Mouse (Mus musculus): ENCODE data around the gene Tet2. TPM values are rescaled to one million over a fixed set of nuclear protein-coding genes. Genes with fewer than 3 reads are reported as not detected.
"Not testable (repeated sequence)": the region's sequence is repeated elsewhere in the genome, so short reads cannot be mapped to it uniquely, and the experiment has no call there.

Tet2 gene
- polyA plus RNA-seq, 1 experiment from 2014 or later = 15.8 TPM

GRCm38 (mm10) chr3:133544131-133544550, 798 bp downstream of the Tet2 start:
- H3K9ac ChIP-seq = peak overlapping the region; percentile 74
- peaks cover 12% of the 10 kb centered on the region; the same call in 1 of the 2 replicates for H3K4me1 ChIP-seq
- H3K4me2 ChIP-seq = peak overlapping the region; percentile 67
- no peaks in the 10 kb centered on the region for H3K27me3 ChIP-seq
- peak overlapping the region; percentile 79 for H3K4me3 ChIP-seq
- 0% methylated on average over 52 of the region's 52 CpGs for WGBS
- H3K36me3 ChIP-seq = no peaks in the 10 kb centered on the region
- no peaks in the 10 kb centered on the region for H3K9me3 ChIP-seq
- peak overlapping the region; percentile 98 for H3K27ac ChIP-seq
- ATAC-seq (ENCODE audit: insufficient number of reproducible peaks, low FRiP score, low TSS enrichment, low read depth) = peak; percentile 91

GRCm38 (mm10) chr3:133543101-133544020, 1.6 kb downstream of the Tet2 start:
- peak overlapping the region; percentile 79 for H3K4me3 ChIP-seq
- peak overlapping the region; percentile 67 for H3K4me2 ChIP-seq
- H3K9ac ChIP-seq = peak overlapping the region; percentile 74
- peak overlapping the region; percentile 98 for H3K27ac ChIP-seq
- peaks cover 12% of the 10 kb centered on the region; the same call in 1 of the 2 replicates for H3K4me1 ChIP-seq
- no peaks in the 10 kb centered on the region for H3K27me3 ChIP-seq
- no peaks in the 10 kb centered on the region for H3K9me3 ChIP-seq
- no peak for ATAC-seq (ENCODE audit: insufficient number of reproducible peaks, low FRiP score, low TSS enrichment, low read depth)
- WGBS = under 1% methylated on average over 21 of the region's 21 CpGs
- peaks cover 4% of the 10 kb centered on the region for H3K36me3 ChIP-seq

GRCm38 (mm10) chr3:133542084-133542483, 2.9 kb downstream of the Tet2 start:
- Histone ChIP-seq H3K9ac (no peak overlapping the region), H3K27me3 (no peaks in the 10 kb centered on the region), H3K9me3 (no peaks in the 10 kb centered on the region), H3K4me2 (peak overlapping the region; percentile 19; the same call in 1 of the 2 replicates), H3K4me1 (peaks cover 12% of the 10 kb centered on the region; the same call in 1 of the 2 replicates), H3K27ac (no peak overlapping the region), H3K36me3 (peaks cover 10% of the 10 kb centered on the region), H3K4me3 (no peak overlapping the region; the same call in 1 of the 2 replicates)
- no peak for ATAC-seq (ENCODE audit: insufficient number of reproducible peaks, low FRiP score, low TSS enrichment, low read depth)

GRCm38 (mm10) chr3:133541000-133541399, 3.9 kb downstream of the Tet2 start:
- Histone ChIP-seq H3K4me1 (peaks cover 12% of the 10 kb centered on the region; the same call in 1 of the 2 replicates), H3K9me3 (no peaks in the 10 kb centered on the region), H3K9ac (no peak overlapping the region), H3K36me3 (peaks cover 10% of the 10 kb centered on the region), H3K4me2 (no peak overlapping the region), H3K4me3 (no peak overlapping the region), H3K27me3 (no peaks in the 10 kb centered on the region), H3K27ac (no peak overlapping the region)
- ATAC-seq (ENCODE audit: insufficient number of reproducible peaks, low FRiP score, low TSS enrichment, low read depth) = no peak

- Histone ChIP-seq H3K4me2 (no peak overlapping the region), H3K4me1 (peaks cover 12% of the 10 kb centered on the region; the same call in 1 of the 2 replicates), H3K4me3 (no peak overlapping the region), H3K36me3 (peaks cover 10% of the 10 kb centered on the region), H3K9ac (no peak overlapping the region), H3K9me3 (no peaks in the 10 kb centered on the region), H3K27ac (no peak overlapping the region), H3K27me3 (no peaks in the 10 kb centered on the region)
- WGBS = 48% methylated on average over 4 of the region's 4 CpGs
- no peak for ATAC-seq (ENCODE audit: insufficient number of reproducible peaks, low FRiP score, low TSS enrichment, low read depth)
Observed at GRCm38 (mm10) chr3:133539991-133540390, 4.9 kb downstream of the Tet2 start.

- H3K4me1 ChIP-seq = peaks cover 12% of the 10 kb centered on the region; the same call in 1 of the 2 replicates
- H3K4me3 ChIP-seq = not testable (repeated sequence)
- WGBS = 87% methylated on average over 4 of the region's 4 CpGs
Observed at GRCm38 (mm10) chr3:133538499-133538898, 6.4 kb downstream of the Tet2 start.

GRCm38 (mm10) chr3:133535644-133536043, 9.3 kb downstream of the Tet2 start:
- Histone ChIP-seq H3K27ac (no peak overlapping the region), H3K4me2 (no peak overlapping the region), H3K9me3 (no peaks in the 10 kb centered on the region), H3K4me3 (no peak overlapping the region), H3K4me1 (peaks cover 7% of the 10 kb centered on the region; the same call in 1 of the 2 replicates), H3K36me3 (peaks cover 10% of the 10 kb centered on the region), H3K9ac (no peak overlapping the region), H3K27me3 (no peaks in the 10 kb centered on the region)
- ATAC-seq (ENCODE audit: insufficient number of reproducible peaks, low FRiP score, low TSS enrichment, low read depth) = no peak
- WGBS = 75% methylated on average over 6 of the region's 6 CpGs

More at GRCm38 (mm10) chr3:133538499-133538898, 6.4 kb downstream of the Tet2 start:
- not testable (repeated sequence) for H3K27ac ChIP-seq; H3K27me3 ChIP-seq; H3K9ac ChIP-seq; H3K4me2 ChIP-seq; H3K9me3 ChIP-seq; ATAC-seq (ENCODE audit: insufficient number of reproducible peaks, low FRiP score, low TSS enrichment, low read depth)
- peaks cover 10% of the 10 kb centered on the region for H3K36me3 ChIP-seq

GRCm38 (mm10) chr3:133534066-133534465, 10.9 kb downstream of the Tet2 start:
- Histone ChIP-seq H3K4me3 (no peak overlapping the region), H3K4me2 (no peak overlapping the region), H3K9me3 (no peaks in the 10 kb centered on the region), H3K36me3 (peaks cover 10% of the 10 kb centered on the region), H3K27me3 (no peaks in the 10 kb centered on the region), H3K9ac (no peak overlapping the region), H3K4me1 (no peaks in the 10 kb centered on the region), H3K27ac (no peak overlapping the region)
- 32% methylated on average over 6 of the region's 6 CpGs for WGBS
- no peak for ATAC-seq (ENCODE audit: insufficient number of reproducible peaks, low FRiP score, low TSS enrichment, low read depth)

GRCm38 (mm10) chr3:133533272-133533995, 11.5 kb downstream of the Tet2 start:
- Histone ChIP-seq H3K27ac (no peak overlapping the region), H3K9me3 (no peaks in the 10 kb centered on the region), H3K27me3 (no peaks in the 10 kb centered on the region), H3K4me2 (no peak overlapping the region), H3K9ac (no peak overlapping the region), H3K36me3 (peaks cover 7% of the 10 kb centered on the region), H3K4me3 (no peak overlapping the region), H3K4me1 (no peaks in the 10 kb centered on the region)
- ATAC-seq (ENCODE audit: insufficient number of reproducible peaks, low FRiP score, low TSS enrichment, low read depth) = no peak
- WGBS = 64% methylated on average over 11 of the region's 11 CpGs

GRCm38 (mm10) chr3:133532806-133533205, 12.1 kb downstream of the Tet2 start:
- Histone ChIP-seq H3K27ac (no peak overlapping the region), H3K27me3 (no peaks in the 10 kb centered on the region), H3K4me2 (no peak overlapping the region), H3K9ac (no peak overlapping the region), H3K36me3 (peaks cover 2% of the 10 kb centered on the region), H3K4me3 (no peak overlapping the region), H3K4me1 (no peaks in the 10 kb centered on the region), H3K9me3 (no peaks in the 10 kb centered on the region)
- no peak for ATAC-seq (ENCODE audit: insufficient number of reproducible peaks, low FRiP score, low TSS enrichment, low read depth)
- WGBS = 59% methylated on average over 3 of the region's 3 CpGs

GRCm38 (mm10) chr3:133532252-133532651, 12.7 kb downstream of the Tet2 start:
- Histone ChIP-seq H3K4me2 (no peak overlapping the region), H3K9ac (no peak overlapping the region), H3K4me1 (no peaks in the 10 kb centered on the region), H3K9me3 (no peaks in the 10 kb centered on the region), H3K27ac (no peak overlapping the region), H3K4me3 (no peak overlapping the region), H3K27me3 (no peaks in the 10 kb centered on the region), H3K36me3 (no peaks in the 10 kb centered on the region)
- WGBS = 60% methylated on average over 6 of the region's 6 CpGs
- no peak for ATAC-seq (ENCODE audit: insufficient number of reproducible peaks, low FRiP score, low TSS enrichment, low read depth)

- no peak for ATAC-seq (ENCODE audit: insufficient number of reproducible peaks, low FRiP score, low TSS enrichment, low read depth)
- 75% methylated on average over 2 of the region's 2 CpGs for WGBS
Observed at GRCm38 (mm10) chr3:133531101-133531500, 13.8 kb downstream of the Tet2 start.

More at GRCm38 (mm10) chr3:133531101-133531500, 13.8 kb downstream of the Tet2 start:
- H3K4me1 ChIP-seq = peaks cover 2% of the 10 kb centered on the region; the same call in 1 of the 2 replicates
- H3K36me3 ChIP-seq = no peaks in the 10 kb centered on the region
- no peaks in the 10 kb centered on the region for H3K9me3 ChIP-seq
- no peak overlapping the region for H3K4me2 ChIP-seq
- no peak overlapping the region for H3K9ac ChIP-seq
- no peak overlapping the region for H3K27ac ChIP-seq
- H3K27me3 ChIP-seq = no peaks in the 10 kb centered on the region
- no peak overlapping the region for H3K4me3 ChIP-seq

Data from limb, embryonic 15.5 days (tissue).